ENCODE assay signal across 21 mouse cellular contexts in the genomic region with DNA sequence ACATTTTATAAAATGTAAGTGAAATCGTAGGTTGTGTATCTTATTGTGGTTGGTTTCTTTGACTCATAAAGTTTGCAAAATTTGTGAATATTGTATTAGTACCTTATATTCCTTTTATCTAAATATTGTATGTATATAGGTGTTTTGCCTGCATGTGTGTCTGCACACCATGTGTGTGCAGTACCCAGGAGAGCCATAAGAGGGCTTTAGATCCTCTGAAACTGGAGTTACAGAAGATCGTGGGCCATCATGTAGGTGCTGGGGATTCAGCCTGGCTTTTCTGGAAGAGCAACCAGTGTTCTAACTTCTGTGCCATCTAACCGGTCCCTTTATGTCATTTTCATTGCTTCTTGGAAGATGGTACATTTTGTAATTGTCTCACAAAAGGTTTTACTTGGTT. TPM values are rescaled to one million over a fixed set of nuclear protein-coding genes. Genes with fewer than 3 reads are reported as not detected.
DNase-seq lines count a peak whose midpoint lies in the region; ATAC-seq and TF ChIP-seq lines count a peak whose summit lies in the region.
"Had no signal": no experiment of that assay in that cellular context is flagged by ENCODE, and none has a peak within 500 bp of the region (broad histone marks: within the 10 kb centered on the region; RNA-seq: fewer than 3 reads in every experiment).

No protein-coding gene starts in this region.

- ATAC-seq in hindbrain, postnatal 0 days = no peak
- no peak for ATAC-seq in hindbrain, embryonic 13.5 days (ENCODE audit: low FRiP score)
- ATAC-seq in midbrain, postnatal 0 days (ENCODE audit: low FRiP score) = no peak
- ATAC-seq in midbrain, embryonic 15.5 days (replicated peaks) = no peak
- ATAC-seq in neural tube, embryonic 15.5 days (ENCODE audit: low FRiP score) = no peak
- ATAC-seq: midbrain, embryonic 16.5 days had no signal

- no peaks in the 10 kb centered on the region for H3K4me1 ChIP-seq in hindbrain, postnatal 0 days (ENCODE audit: insufficient read depth, low read length)
- H3K4me1 ChIP-seq in hindbrain, embryonic 13.5 days (replicated peaks) = 0 out of 2 replicates have a peak, but pooled peaks cover 10% of the 10 kb centered on the region
- H3K4me1 ChIP-seq in midbrain, postnatal 0 days (ENCODE audit: insufficient read depth, low read length) = no peaks in the 10 kb centered on the region
- peaks cover 7% of the 10 kb centered on the region; the same call in 1 of the 2 replicates for H3K4me1 ChIP-seq in midbrain, embryonic 15.5 days
- H3K4me1 ChIP-seq in neural tube, embryonic 15.5 days = peaks cover 6% of the 10 kb centered on the region

- 96% methylated on average over 3 of the region's 3 CpGs for WGBS in hindbrain, postnatal 0 days
- WGBS in hindbrain, embryonic 13.5 days = 97% methylated on average over 3 of the region's 3 CpGs
- WGBS in midbrain, postnatal 0 days = 97% methylated on average over 3 of the region's 3 CpGs
- 96% methylated on average over 3 of the region's 3 CpGs for WGBS in midbrain, embryonic 15.5 days
- 97% methylated on average over 3 of the region's 3 CpGs for WGBS in neural tube, embryonic 15.5 days

- H3K27ac ChIP-seq in hindbrain, postnatal 0 days = no peak overlapping the region
- no peak overlapping the region for H3K27ac ChIP-seq in hindbrain, embryonic 13.5 days
- no peak overlapping the region for H3K27ac ChIP-seq in midbrain, postnatal 0 days (ENCODE audit: low read depth, low read length)
- H3K27ac ChIP-seq in midbrain, embryonic 15.5 days = no peak overlapping the region
- no peak overlapping the region for H3K27ac ChIP-seq in neural tube, embryonic 15.5 days (replicated peaks)
- H3K27ac ChIP-seq: embryonic facial prominence, embryonic 13.5 days; hindbrain, embryonic 14.5 days had no signal

- no peak overlapping the region for H3K4me2 ChIP-seq in hindbrain, postnatal 0 days (ENCODE audit: low read depth, low read length)
- no peak overlapping the region for H3K4me2 ChIP-seq in hindbrain, embryonic 13.5 days
- H3K4me2 ChIP-seq in midbrain, postnatal 0 days (ENCODE audit: low read depth, low read length, poor library complexity, severe bottlenecking) = no peak overlapping the region
- H3K4me2 ChIP-seq in midbrain, embryonic 15.5 days = no peak overlapping the region
- H3K4me2 ChIP-seq in neural tube, embryonic 15.5 days = no peak overlapping the region
- H3K4me2 ChIP-seq: embryonic facial prominence, embryonic 13.5 days; hindbrain, embryonic 14.5 days; liver, embryonic 11.5 days had no signal

- H3K36me3 ChIP-seq in hindbrain, postnatal 0 days (ENCODE audit: insufficient read depth, low read length) = peaks cover 18% of the 10 kb centered on the region
- peaks cover 45% of the 10 kb centered on the region for H3K36me3 ChIP-seq in hindbrain, embryonic 13.5 days
- H3K36me3 ChIP-seq in midbrain, postnatal 0 days (ENCODE audit: insufficient read depth, low read length) = peaks cover 17% of the 10 kb centered on the region
- H3K36me3 ChIP-seq in midbrain, embryonic 15.5 days (replicated peaks) = peaks cover 15% of the 10 kb centered on the region
- peaks cover 36% of the 10 kb centered on the region for H3K36me3 ChIP-seq in neural tube, embryonic 15.5 days

- TF ChIP-seq CTCF in hindbrain, postnatal 0 days (IDR thresholded peaks at IDR 0.05; ENCODE audit: low read depth) = peak; percentile 32; the same call in 1 of the 2 replicates
- TF ChIP-seq CTCF in midbrain, postnatal 0 days (IDR thresholded peaks at IDR 0.05) = peak; percentile 30; the same call in 1 of the 2 replicates

- no peaks in the 10 kb centered on the region for H3K9me3 ChIP-seq in hindbrain, postnatal 0 days (ENCODE audit: low read length)
- H3K9me3 ChIP-seq in hindbrain, embryonic 13.5 days = no peaks in the 10 kb centered on the region
- H3K9me3 ChIP-seq in midbrain, postnatal 0 days (ENCODE audit: low read length) = no peaks in the 10 kb centered on the region
- no peaks in the 10 kb centered on the region for H3K9me3 ChIP-seq in midbrain, embryonic 15.5 days
- no peaks in the 10 kb centered on the region for H3K9me3 ChIP-seq in neural tube, embryonic 15.5 days (replicated peaks)
- H3K9me3 ChIP-seq: megakaryocyte, embryonic 14.5 days had no signal

- H3K4me3 ChIP-seq in hindbrain, postnatal 0 days (ENCODE audit: low read length) = no peak overlapping the region
- H3K4me3 ChIP-seq in hindbrain, embryonic 13.5 days = no peak overlapping the region
- no peak overlapping the region for H3K4me3 ChIP-seq in midbrain, postnatal 0 days (ENCODE audit: low read depth, low read length)
- H3K4me3 ChIP-seq in midbrain, embryonic 15.5 days = no peak overlapping the region
- no peak overlapping the region for H3K4me3 ChIP-seq in neural tube, embryonic 15.5 days (replicated peaks)
- H3K4me3 ChIP-seq: embryonic facial prominence, embryonic 13.5 days; megakaryocyte, embryonic 14.5 days had no signal

- H3K27me3 ChIP-seq in hindbrain, postnatal 0 days (ENCODE audit: insufficient read depth, low read length) = no peaks in the 10 kb centered on the region
- H3K27me3 ChIP-seq in hindbrain, embryonic 13.5 days = no peaks in the 10 kb centered on the region
- no peaks in the 10 kb centered on the region for H3K27me3 ChIP-seq in midbrain, postnatal 0 days (ENCODE audit: insufficient read depth, low read length)
- no peaks in the 10 kb centered on the region for H3K27me3 ChIP-seq in midbrain, embryonic 15.5 days (replicated peaks)
- no peaks in the 10 kb centered on the region for H3K27me3 ChIP-seq in neural tube, embryonic 15.5 days (replicated peaks)
- H3K27me3 ChIP-seq: embryonic facial prominence, embryonic 13.5 days; megakaryocyte, embryonic 14.5 days had no signal

- no peak overlapping the region for H3K9ac ChIP-seq in hindbrain, postnatal 0 days (replicated peaks; ENCODE audit: low read length)
- no peak overlapping the region for H3K9ac ChIP-seq in hindbrain, embryonic 13.5 days
- H3K9ac ChIP-seq in midbrain, postnatal 0 days (replicated peaks; ENCODE audit: low read length, poor library complexity, severe bottlenecking) = no peak overlapping the region
- H3K9ac ChIP-seq in midbrain, embryonic 15.5 days = no peak overlapping the region
- no peak overlapping the region for H3K9ac ChIP-seq in neural tube, embryonic 15.5 days (replicated peaks)
- H3K9ac ChIP-seq: embryonic facial prominence, embryonic 13.5 days; hindbrain, embryonic 14.5 days had no signal

- DNase-seq in hindbrain, postnatal 0 days (ENCODE audit: low spot score) = no peak
- no peak for DNase-seq in midbrain, postnatal 0 days (ENCODE audit: low spot score)
- peak; percentile 32 for DNase-seq in NIH3T3 (ENCODE audit: low read depth)
- DNase-seq in frontal cortex, adult 2 months (ENCODE audit: extremely low spot score in 1 of 2, low spot score in 1 of 2) = no peak
- DNase-seq: cerebellum, adult 8-10 months; gastrocnemius, postnatal 25 days; heart, postnatal 14 days; kidney, adult 18-20 months; kidney, postnatal 36 days; left cerebral cortex, postnatal 4 days; lung, postnatal 10 days; right cerebral cortex, postnatal 14 days; thymus, postnatal 36 days had no signal

RNA-seq across cellular contexts. Expression of a gene that starts 4.8 kb away (rescaled TPM):
- total RNA-seq in hindbrain, postnatal 0 days (2014; rRNA removed) = 23.6 and 24.7 TPM in 2 replicates
- polyA plus RNA-seq in hindbrain, postnatal 0 days (2015; fragmentation: Nextera tagmentation; extraction: Ambion mirVana) = 77.7 and 78.2 TPM in 2 replicates
- 76.0 and 77.9 TPM in 2 replicates for polyA plus RNA-seq in hindbrain, embryonic 13.5 days (2015; fragmentation: Nextera tagmentation; extraction: Ambion mirVana)
- total RNA-seq in midbrain, postnatal 0 days (2014; rRNA removed) = 25.5 and 29.2 TPM in 2 replicates
- polyA plus RNA-seq in midbrain, postnatal 0 days (2015; fragmentation: Nextera tagmentation; extraction: Ambion mirVana) = 69.0 and 74.7 TPM in 2 replicates
- 72.0 and 75.4 TPM in 2 replicates for polyA plus RNA-seq in midbrain, embryonic 15.5 days (2015; fragmentation: Nextera tagmentation; extraction: Ambion mirVana)
- polyA plus RNA-seq in neural tube, embryonic 15.5 days (2015; fragmentation: Nextera tagmentation; extraction: Ambion mirVana) = 81.3 and 87.0 TPM in 2 replicates
- 84.4 and 85.5 TPM in 2 replicates for polyA plus RNA-seq in frontal cortex, adult 2 months (2012; rRNA removed)

RNA-seq across cellular contexts. Expression of a gene that starts 26.7 kb away (rescaled TPM):
- 7.6 and 9.7 TPM in 2 replicates for total RNA-seq in hindbrain, postnatal 0 days (2014; rRNA removed)
- 11.1 and 12.4 TPM in 2 replicates for polyA plus RNA-seq in hindbrain, postnatal 0 days (2015; fragmentation: Nextera tagmentation; extraction: Ambion mirVana)
- polyA plus RNA-seq in hindbrain, embryonic 13.5 days (2015; fragmentation: Nextera tagmentation; extraction: Ambion mirVana) = 18.3 and 19.1 TPM in 2 replicates
- 10.9 and 11.8 TPM in 2 replicates for total RNA-seq in midbrain, postnatal 0 days (2014; rRNA removed)
- polyA plus RNA-seq in midbrain, postnatal 0 days (2015; fragmentation: Nextera tagmentation; extraction: Ambion mirVana) = 12.1 and 12.2 TPM in 2 replicates
- polyA plus RNA-seq in midbrain, embryonic 15.5 days (2015; fragmentation: Nextera tagmentation; extraction: Ambion mirVana) = 18.2 and 20.8 TPM in 2 replicates
- polyA plus RNA-seq in neural tube, embryonic 15.5 days (2015; fragmentation: Nextera tagmentation; extraction: Ambion mirVana) = 15.4 and 20.4 TPM in 2 replicates
- 10.1 TPM in 2 replicates for polyA plus RNA-seq in frontal cortex, adult 2 months (2012; rRNA removed)
